Mouse (Mus musculus) gastrocnemius, postnatal 4 days (tissue): ENCODE data around the gene Gm12216. TPM values are rescaled to one million over a fixed set of nuclear protein-coding genes. Genes with fewer than 3 reads are reported as not detected.
"Not testable (repeated sequence)": the region's sequence is repeated elsewhere in the genome, so short reads cannot be mapped to it uniquely, and the experiment has no call there.

Experiments
- DNase-seq, 2 experiments: peaks; one replicate each; pipeline ENCODE4 v3.0.0; 2021 to 2022; ENCODE audit warnings: low spot score in 2 of 2, mixed read lengths in 2 of 2
- total RNA-seq, 2 experiments: library from RNA; stranded (reverse); gene quantifications; 2 replicates each; pipeline ENCODE4 v1.2.3; 2021

Gene Gm12216
- total RNA-seq, 2 experiments from 2014 or later = 3.2 to 4.6 TPM

GRCm38 (mm10) chr11:53874706-53875105 is 15.7 kb upstream of the Gm12216 start:
- DNase-seq = no peak

- DNase-seq = not testable (repeated sequence)
Observed at GRCm38 (mm10) chr11:53873909-53874704, 15.1 kb upstream of the Gm12216 start.

DNA sequence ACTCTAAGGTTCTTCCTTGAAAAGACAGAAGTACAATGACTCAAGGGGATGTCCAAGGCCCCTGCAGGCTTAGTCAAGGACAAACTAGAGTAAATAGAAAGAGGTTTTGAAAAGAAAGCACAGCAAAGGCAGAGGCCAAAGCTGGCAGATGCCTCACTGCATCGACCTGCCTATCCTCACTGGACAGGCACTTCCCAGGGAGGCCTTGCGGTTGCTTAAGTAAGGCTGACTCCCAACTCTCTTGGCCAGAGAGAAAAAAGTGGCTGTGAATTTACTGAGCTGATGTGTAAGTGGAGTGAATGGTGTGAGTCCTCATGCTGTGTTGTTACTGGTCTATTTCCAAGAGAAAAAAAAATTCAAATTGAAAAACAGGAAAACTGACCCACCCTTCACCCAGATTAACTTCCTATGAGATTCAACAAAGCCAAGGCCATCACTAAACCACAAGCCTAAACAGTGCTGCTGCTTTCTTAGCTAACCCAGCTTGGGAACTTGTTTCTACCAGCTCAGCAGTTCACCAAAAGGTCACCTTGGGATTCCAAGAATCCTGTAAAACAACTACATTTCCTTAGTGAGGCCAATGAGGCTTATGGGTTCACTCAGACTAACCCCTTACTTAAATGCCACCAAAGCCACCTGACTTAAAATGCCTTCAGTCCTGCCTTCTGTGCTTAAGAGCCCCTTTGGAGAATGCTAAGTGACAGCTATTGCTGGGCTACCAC is 12.9 kb upstream of the Gm12216 start:
- DNase-seq = no peak

DNA sequence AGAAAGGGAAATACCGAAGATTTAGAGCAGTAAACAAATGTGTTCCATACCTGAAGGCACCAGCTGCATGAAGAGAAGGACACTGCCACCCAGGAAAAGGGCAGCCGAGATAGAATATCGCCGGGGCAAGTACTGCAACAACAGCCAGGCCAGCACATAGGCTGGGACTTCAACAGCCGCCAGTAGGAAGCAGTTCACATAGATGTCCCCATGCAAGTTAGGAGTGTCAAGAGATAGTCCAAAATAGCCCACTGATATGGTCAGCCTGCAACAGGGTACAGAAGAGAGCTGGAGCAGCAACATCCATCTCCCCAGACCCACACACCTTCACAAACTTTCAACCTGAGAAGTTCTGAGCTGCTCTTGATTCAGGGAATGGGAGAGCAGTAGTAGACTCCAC is 10.1 kb upstream of the Gm12216 start:
- no peak for DNase-seq

DNA sequence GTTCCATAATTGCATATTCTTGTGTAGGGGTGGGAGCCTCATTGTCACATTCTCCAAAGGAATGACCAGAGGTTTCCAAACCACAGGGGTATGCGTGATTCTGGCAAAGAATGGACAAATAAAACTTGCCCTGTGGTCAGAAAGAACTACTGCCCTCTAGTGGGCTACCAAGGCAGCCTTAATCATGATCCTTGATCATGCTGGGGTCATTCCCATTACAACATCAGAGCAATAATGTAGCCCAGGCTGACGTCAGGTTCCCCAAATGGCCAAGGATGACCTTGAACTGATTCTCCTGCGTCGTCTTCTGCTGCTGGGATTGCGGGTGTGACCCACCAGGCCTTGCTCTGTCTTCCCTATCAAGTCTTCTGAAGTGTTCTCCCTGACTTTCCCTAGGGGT is 9.3 kb upstream of the Gm12216 start:
- not testable (repeated sequence) for DNase-seq

- DNase-seq = not testable (repeated sequence)
Observed at GRCm38 (mm10) chr11:53864724-53865310, 5.8 kb upstream of the Gm12216 start.

GRCm38 (mm10) chr11:53860944-53861343 is 1.9 kb upstream of the Gm12216 start:
- DNase-seq = not testable (repeated sequence)

DNA sequence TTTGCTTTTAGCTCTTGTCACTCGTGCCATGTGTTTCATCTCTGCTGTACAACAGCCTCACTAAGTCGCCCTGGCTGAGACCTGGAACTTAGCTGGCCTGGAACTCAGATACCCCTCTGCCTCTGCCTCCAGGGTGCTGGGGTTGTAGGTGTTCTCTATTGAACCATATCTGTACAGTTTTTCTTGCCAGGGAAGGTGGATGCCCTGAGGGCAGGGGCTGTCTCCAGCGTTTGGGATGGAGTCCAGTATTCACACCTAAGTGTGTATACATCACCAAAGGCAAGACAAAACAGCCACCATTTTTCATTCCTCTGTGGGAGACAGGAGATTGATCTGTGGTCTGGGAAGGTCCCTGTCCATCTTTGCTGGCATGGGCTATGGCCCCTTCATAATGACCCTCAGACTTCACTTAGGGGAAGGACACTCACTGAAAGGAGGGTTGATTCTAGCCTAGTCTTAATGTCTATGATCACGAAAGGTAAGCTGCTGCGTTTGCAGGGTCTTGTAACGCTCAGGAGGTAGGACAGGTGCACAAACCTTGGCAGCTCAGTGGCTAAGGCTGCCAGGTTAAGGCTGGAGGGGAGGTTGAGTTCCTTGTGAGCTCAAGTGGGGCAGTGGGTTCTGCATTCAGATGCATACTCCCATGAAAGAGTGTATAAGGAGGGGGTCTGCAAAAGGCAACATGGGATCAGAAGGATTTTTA is 847 bp downstream of the Gm12216 start:
- DNase-seq = no peak

DNA sequence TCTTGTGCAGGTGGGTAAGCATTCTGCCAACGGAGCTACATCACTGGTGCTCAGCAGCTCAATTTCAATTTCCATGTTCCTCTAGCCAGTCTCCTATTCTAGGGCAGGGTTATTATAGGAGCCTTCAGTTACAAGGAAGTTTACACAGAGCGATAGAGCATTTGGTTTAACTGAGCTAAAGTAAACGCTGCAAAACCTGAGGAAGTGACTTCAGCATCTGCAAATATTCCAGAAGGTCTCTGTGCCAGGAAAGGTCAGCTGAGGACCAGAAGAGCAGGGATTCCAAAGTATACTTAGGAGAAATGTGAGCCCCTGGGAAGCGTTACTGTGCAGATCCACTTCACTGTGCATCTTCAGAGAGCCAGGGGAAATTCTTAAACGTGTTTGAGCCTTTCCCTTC is 5.4 kb downstream of the Gm12216 start:
- no peak for DNase-seq

DNA sequence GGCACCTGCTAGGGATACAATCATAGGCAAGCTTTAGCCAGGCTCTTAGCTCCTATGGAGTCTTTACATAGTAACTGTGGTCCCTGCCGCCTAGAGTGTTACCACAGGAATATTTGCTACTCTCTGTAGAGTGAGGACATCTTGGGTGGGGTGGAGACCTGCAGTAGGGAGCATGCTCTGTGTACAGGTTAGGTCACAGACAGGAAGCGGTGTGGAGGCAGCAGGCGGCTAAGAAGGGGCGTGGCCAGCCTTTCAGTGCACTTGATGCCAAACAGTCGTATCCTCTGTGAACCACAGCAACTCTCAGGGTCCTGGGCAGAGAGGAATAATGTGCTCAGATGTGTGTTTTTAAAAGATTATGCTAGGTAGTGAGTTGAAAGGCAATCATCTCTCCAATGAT is 7.3 kb downstream of the Gm12216 start:
- DNase-seq = no peak

GRCm38 (mm10) chr11:53849588-53850320 is 9.3 kb downstream of the Gm12216 start:
- DNase-seq = peak; percentile 73 to 87

GRCm38 (mm10) chr11:53845680-53846079 is 13.4 kb downstream of the Gm12216 start:
- no peak for DNase-seq

DNA sequence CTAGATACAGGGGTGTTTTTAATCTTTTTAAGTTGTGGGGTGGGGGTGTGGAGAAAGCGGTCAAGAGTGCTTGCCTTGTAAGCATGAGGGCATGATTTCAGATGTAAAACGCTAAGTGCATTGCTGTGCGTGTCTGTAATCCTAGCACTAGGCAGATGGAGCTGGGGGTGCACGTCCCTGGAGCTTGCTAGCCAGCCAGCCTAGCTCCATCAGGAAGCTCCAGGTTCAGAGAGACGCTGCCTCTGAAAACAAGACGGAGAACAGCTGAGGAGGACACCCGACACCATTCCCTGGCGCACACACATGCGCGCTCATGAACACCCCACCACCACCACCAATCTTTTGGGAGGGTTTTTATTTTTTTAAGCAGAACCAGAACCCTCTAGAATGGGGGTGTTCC is 15.9 kb downstream of the Gm12216 start:
- no peak for DNase-seq

GRCm38 (mm10) chr11:53842161-53842581 is 16.9 kb downstream of the Gm12216 start:
- DNase-seq = no peak

- DNase-seq = no peak
Observed at GRCm38 (mm10) chr11:53841514-53841913, 17.5 kb downstream of the Gm12216 start.

DNA sequence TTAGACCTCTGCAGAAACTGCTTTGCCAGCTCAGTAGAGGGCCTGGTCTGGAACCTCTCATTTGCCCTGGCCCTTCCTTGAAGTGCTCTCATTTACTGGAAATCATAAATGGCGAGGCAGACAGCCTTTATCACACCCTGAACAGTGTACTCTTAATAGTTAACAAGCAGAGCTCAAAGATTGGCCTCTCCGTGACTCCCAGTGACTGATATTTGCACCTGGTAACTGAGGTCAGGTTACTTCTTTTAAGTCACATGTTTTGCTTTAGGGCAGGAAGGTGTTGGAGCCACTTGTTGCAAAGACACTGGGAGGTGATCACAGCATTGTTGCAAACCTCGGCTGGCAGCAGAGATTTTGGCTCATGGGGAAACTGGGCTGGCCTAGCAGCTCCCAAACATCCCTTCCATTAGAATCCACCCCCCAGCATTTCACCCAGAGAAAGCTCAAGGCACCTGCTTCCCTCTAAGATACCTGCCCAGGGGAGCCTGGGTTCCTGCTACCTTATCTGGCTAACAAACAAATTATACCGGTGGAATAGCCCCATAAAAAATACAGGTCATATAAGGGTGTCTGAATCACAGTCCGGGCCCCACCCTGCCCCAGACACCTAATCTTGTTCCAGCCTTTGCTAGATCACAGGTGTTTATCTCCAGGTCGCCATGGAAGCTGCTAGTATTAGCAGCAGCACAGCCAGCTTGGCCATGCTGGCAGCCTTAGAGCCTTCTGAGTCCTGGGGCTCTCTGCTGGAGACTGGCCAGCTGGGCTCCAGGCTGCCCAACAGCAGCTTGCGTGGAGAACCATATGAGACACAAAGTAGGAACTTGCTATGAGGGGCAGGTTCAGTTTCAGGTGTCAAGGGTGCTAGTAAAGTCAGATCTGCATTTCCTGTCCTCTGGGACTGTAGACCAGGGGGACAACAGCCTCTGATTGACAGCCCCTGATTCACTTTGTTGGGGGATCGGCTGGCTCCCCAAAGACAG is 19.1 kb downstream of the Gm12216 start:
- no peak for DNase-seq

DNA sequence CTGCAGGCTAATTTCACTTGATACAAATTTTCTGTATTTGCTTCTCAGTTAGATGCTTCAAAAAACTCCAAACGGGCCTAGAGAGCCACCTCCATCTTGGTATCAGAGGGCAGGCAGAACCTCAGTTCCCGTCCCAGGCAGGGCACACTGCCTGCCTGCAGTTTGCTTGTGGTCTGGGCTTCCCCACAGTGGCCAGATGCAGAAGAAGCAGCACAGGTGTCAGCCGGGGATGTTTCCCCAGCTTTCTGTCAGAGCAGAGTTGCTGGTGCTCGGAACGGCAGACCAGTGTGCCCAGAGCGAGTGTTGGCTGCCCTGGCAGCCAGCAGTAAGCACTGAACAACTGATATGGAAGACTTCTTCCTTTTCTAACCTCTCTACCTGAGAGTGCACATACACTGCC is 19.9 kb downstream of the Gm12216 start:
- no peak for DNase-seq

GRCm38 (mm10) chr11:53837731-53838130 is 21.3 kb downstream of the Gm12216 start:
- no peak for DNase-seq

- no peak for DNase-seq
Observed at GRCm38 (mm10) chr11:53835379-53836010, 23.6 kb downstream of the Gm12216 start.
